Mouse (Mus musculus) heart, postnatal 36 days (tissue): ENCODE data around the gene Nfia. TPM values are rescaled to one million over a fixed set of nuclear protein-coding genes. Genes with fewer than 3 reads are reported as not detected.

ENCODE experiments used
- DNase-seq, 2 experiments: peaks; one replicate each; pipeline ENCODE4 v3.0.0; 2021 to 2022
- intact Hi-C: fragments of 180-260 bp; cut with DNase I; formaldehyde crosslinking; loops from one replicate; pipeline ENCODE4 v1.15.1; 2025
- total RNA-seq, 2 experiments: library from RNA; stranded (reverse); gene quantifications; 2 replicates each; pipeline ENCODE4 v1.2.3; 2021

Nfia gene
- total RNA-seq, 2 experiments from 2014 or later = 128 to 149 TPM

DNA sequence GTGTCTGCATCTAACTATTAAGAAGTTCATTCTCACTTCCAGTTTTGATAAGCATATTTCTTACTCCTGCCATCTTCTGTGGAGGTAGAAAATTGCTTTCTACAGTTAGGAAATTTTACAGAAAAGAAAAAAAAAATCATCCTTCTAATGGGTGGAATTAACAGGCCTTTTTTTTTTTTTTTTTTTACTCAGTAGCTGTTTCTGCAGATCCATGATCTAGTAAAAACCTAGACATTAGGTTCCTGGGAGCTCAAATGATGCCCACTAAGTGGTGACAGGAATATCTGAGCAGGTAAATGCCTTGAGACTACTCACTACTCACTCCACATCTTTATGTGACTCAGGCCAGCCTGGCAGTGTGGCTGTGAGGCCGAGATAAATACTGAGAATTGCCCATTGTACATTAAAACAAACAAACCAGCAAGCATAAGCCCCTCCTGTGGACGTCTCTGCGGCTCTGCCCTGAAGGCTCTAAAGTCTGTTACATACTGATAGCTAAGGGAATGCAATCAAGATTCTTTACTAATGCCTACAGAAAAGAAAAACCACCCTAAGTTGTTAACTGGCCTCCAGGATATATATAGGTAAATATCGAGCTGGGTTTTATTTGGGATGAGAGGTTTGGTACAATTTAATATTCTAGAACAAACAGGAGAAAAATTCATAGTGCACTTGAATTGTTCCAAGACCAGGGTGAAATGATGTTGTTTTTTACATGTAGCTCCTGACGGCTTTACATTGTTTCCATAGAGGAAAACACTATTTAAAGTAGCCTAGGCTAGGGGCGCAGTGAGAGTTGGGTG lies 57.7 kb downstream of the Nfia start:
- intact Hi-C loops = no loop called here
- DNase-seq = no peak

DNA sequence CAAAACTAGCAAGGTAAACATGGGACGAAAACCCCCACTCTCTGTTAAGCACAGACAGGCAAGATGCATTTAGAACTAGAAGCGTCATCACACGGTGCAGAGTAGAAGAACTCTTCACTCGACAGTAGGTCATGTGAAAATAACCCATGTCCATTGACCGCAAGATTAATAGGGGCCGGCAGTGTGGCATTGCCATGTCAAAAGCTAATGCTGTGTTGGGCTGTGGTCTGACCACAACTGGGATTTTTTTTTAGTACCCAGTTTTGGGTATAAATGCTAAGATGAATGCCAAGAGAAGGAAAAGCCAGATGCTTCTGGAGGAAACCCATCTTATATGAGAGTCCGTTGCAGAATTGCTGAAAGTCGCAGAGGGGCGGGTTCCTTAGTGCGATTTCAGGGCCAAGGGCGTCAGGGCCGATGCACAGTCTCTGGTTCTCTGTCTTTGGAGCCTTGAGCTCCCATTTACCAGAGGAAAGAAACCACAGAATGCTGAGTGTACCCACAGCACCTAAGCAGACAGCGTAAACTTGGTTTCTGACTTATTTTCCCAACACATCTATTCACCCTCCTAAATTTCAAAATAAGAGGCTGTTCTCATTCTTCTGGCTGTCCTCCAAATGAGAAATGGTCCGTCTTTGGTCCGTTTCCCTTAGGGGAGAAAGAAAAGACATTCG lies 58.5 kb downstream of the Nfia start:
- intact Hi-C loops = no loop called here
- DNase-seq = no peak

DNA sequence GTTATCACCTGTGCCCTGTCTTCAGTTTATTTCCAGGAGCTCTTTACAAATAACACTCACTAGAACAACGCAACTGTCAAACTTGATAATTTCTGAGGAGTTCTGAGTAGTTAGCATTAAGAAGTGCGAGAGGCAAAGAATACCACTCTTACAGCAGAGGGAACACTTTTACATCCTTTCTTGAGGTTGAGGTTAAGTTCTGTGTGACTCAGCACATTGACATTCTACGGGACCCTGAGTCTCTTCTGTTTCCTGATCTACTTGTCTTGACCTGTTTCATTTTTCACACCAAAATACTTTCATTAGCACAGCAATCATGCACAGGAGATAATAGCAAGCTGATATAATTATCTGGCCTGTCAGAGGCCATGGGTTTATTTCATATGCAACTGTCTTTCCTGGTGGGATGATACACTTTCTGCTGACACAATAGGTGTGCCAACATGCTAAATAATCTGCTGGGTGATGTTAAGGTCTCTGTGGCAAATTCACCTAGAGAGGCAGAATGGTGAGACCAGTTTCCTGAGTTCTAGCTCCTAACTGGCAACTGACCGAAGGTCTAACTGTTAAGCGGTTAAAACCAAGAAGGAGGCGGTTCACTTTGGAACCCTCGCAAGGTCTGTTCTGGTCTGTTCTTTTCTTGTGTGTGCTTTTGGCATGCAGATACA lies 59.2 kb downstream of the Nfia start:
- intact Hi-C loops = no loop called here

DNA sequence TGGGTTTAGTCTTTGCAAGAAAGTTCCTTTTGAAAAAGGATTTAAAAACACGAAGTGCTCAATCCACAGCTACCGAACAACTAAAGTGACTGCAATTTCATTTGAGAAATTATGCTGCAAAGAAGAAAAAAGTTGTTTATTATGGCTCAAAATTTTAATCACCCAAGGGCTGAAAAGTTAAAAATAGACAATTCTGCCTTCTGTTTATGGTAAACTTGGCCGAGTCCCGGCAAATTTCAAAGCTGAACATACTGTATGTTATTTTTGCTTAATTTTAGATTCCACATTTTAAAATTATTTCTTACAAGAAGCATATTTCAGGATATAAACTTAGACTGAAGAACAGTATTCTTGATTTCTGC lies 59.7 kb downstream of the Nfia start:
- DNase-seq = no peak

More for the DNA sequence above, 59.2 kb downstream of the Nfia start:
- DNase-seq = no peak

DNA sequence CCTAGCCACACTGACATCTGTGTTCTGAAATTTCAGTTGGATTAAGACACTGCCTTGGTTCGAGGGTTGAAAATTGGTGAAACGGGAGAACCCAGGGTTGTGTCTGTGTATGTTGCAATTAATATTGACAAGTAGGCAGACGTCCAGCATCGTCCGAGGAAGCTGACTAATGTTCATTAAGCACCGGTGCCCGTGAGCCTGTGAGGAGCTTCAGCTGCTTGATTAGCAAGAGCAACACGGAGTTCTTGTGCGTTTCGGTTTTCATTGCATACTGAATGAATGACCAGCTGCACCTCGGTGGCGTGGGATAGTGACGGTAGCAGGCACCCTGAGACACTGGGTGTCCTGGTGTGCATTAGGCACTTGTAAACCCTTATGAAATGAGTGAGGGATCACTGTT lies 64.3 kb downstream of the Nfia start:
- intact Hi-C loops = no loop called here
- DNase-seq = no peak

More for the DNA sequence above, 59.7 kb downstream of the Nfia start:
- intact Hi-C loops = no loop called here

DNA sequence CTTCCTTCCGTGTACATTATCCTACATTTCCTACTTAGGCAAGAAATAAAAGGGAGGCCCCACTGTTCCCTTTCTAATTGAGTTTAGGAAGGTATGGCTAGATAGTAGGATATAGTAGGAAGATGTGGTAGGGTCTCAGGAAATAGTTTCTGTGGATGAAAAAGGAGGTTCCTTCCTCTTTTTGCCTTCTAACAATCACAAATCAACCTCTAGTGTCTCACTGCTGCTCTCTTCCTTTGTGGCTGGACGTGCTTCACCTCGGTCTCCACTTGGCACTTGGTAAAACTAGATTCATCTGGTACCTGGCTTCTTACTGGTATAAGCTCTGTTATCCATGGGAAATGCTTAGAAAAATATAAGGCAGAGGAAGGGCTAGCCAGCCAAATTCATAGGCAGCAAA lies 65.2 kb downstream of the Nfia start:
- DNase-seq = no peak
- intact Hi-C loops = no loop called here

DNA sequence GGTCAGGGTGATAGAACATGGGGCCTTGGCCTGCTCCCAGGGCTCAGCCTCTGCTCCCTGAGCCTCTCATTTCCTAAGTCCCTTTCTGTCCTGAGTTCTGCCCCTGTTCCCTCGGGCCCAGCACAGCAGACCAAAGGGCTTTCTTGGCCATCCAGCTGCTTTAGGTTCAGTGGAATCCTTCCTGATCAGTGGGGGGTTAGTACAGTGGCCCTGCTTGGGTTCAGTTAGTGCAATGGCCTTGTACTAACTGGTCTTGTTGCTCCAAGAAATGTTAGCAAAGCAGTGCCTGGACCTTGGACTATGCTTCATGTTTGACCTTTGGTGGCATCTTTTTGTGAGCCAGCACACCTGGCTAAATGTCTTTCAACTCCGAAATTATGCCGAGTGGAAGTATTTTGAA lies 66.1 kb downstream of the Nfia start:
- no peak for DNase-seq
- intact Hi-C loops = no loop called here

DNA sequence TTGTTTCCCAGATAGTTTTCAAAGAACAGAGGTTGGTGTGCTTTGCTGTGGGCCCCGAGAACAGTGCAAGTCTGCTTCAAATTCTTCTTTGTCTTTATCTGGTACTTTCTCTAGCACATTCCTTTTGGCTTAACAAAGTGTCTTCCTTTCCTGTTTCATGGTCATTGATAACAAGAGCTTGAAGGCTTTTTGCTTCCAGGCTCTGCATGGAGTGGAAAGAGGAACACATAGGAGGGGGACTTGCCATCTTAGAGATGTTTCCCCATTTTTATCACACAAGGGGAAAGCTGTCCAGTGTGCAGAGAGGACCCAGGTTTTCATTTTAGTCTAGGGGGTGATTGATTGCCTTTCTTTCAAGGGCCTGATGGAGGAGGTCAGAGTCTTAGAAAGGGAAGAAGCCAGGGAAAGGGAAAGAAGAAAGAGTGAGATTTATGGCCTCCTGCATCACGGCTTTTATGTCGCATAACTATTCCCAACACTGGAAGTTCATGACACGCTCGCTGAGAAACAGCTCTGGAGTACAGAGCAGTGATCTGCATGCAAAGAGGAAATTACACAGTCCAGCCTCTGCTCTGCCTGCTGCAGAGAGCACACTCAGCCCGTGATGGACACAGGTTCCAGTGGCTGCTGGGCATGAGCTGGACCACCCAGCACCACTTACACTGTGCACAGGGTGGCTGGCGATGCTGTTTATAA lies 67.0 kb downstream of the Nfia start:
- intact Hi-C loops = no loop called here
- no peak for DNase-seq

DNA sequence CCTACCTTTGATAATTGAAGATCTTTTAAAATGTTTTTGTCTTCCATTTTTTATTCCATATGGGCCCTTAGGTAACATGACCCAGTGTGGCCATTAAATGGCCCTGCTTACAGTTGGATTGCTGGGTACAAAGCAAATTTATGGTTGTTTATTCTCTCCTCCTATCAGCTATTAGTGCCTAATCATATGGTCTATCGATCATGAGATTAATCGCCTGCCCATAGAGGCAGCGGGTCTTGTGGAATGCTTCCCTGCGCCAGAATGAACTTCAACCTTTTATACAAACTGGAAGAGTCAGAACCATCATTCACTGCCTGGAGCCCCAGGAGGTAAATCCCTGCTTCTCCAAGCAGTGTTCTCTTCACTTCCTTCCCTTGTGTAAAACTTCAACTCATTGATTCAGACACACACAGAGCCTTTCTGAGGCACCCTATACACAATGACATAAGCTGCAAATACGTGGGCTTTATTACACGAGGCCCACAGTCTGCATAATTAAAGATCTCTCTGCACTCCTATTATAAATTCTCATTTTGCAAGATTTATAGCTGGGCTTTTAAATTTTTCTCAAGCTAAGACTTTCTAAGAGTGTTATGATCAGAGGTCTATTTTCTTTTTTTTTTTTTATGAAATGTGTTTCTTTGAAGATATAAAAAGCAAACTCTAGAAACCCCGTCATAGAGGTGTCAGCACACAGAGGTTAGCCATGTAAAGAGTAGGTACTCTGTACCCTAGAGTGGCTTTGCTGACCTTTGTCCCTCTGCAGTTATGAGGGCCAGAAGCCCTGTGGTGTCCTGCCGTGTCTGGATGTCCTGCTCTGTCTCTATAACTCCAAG lies 67.9 kb downstream of the Nfia start:
- no peak for DNase-seq
- intact Hi-C loops = no loop called here

DNA sequence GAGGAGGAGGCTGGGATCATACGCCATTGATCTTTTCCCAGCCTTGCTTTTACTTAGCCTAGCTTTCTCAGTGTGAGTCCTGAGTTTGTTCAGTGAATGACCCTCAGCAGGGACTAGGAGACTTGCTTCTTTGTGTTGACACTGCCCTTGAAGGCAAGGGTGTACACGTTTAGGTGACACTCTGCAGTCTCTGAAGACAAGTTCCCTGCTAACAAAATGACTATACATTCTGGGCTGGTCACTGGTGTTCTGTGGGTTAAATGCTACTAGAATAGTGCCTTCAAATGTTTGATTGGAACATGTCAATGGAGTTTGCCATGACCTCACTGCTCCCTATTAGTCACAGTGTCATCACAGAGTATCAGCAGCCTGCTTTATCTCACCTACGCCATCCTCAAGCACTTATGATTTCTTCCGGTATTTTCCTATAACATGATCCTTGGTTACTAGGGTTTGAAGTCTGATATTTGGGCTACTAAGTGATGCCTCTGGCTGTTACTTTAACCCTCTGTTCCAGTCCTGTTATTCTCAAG lies 68.6 kb downstream of the Nfia start:
- intact Hi-C loops = no loop called here
- DNase-seq = no peak

DNA sequence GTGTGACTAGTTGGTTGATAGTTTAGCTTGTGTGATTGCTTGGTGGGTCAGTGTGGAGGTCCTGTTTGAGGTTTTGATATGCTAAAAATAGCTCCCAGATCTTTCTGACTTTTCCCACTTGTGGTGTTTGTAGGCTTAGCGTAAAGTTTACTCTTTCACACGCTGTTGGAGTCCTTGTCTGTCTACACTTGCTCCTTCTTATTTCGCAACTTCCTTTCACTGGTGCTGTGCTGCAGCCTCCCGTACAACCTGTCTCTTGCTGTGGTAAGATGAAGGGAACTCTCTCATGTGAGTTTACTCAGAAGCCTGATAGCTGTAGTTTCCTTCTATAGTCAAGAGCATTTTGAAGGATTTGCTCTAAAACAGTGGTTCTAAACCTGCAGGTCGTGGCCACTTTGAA lies 69.2 kb downstream of the Nfia start:
- intact Hi-C loops = no loop called here
- DNase-seq = no peak

DNA sequence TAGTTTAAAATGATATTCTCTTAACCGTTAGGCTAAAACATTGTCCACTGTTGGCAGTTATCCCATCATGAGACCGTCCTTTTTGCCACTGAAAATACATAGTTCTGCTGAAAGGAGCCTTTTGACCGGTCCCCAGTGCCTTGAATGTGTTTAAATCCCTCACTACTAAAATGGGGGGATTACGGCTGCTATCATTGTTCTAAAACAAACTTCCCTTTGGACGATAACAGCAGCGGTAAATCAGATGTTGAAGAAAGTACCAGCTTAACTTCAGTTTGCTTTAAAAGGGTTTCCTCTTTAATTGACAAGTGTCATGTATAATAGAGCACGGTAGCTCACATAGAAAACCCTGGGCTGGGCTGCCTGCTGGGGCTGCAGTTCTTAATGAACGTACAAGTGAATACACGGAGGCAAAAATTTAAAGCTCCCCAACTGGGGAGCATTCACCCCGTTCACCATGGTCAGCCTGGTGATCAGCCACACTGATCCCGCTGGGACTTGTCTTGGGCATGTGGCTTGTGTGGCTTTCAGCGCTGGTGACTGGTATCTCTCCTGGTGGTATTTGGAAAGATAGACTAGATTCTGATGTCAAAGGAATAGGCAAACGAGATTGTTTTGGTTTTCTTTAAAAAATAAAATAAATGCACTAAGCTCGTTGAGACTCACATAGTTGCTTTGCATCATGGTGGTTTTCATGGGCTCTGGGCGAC lies 71.6 kb downstream of the Nfia start:
- DNase-seq = no peak
- intact Hi-C loops = no loop called here

DNA sequence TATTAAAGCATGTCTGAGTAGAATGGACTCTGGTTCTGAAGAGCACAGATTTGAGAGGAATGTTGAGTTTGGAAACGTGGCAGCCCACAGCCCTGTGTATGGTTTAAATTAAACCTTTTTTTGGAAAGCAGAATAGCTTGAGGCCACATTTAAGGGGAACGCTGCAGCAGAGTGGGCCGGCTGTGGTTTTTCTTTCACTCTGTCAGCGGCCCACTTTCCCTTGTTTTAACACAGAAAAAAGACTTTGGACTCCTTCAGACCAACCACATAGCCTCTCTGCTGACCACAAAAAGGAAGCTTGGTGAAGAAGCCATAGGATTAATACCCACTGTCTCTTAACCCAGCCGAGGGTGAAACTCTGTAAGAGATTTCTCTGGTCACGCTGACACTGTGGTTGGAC lies 72.4 kb downstream of the Nfia start:
- intact Hi-C loops = no loop called here
- DNase-seq = no peak

DNA sequence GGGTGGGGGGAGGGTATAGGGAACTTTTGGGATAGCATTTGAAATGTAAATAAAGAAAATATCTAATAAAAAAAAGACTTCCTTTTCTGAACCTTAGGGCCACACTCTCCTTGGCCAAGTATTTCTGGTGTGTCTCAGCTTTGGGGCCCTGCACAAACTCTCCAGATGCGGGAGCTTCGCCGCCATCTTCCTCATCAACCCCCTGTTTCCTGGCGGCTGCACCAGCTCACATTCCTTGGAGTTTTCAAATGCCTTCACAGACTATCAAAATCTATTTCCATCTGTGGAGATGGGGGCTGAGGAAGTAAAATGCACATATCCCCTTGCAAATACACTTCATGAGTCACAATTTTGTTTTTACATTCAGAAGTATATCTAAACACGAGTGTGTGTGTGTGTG lies 75.1 kb downstream of the Nfia start:
- intact Hi-C loops = no loop called here
- DNase-seq = no peak

DNA sequence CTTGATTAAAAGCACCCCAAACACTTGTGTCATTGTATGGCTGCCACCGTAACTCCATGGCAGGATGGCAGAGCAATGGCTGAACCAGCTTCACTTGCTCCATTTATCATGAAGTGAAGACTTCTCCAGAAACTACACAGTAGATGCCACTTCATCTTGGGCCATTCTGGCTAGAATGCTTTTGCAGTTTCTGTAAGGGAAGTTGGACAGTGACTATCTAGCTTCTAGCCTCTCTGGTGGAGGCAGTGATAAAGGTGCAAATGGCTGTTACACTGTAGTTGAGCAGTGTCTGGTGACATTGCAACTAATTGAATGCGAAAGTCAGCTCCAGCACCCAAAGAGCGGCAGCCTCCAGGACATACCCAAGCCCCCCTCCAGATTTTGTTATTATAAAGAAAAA lies 78.5 kb downstream of the Nfia start:
- intact Hi-C loops = loop anchor here (5.0 kb wide), 1 partner anchor 54 kb away; no protein-coding TSS in a partner anchor
- no peak for DNase-seq

DNA sequence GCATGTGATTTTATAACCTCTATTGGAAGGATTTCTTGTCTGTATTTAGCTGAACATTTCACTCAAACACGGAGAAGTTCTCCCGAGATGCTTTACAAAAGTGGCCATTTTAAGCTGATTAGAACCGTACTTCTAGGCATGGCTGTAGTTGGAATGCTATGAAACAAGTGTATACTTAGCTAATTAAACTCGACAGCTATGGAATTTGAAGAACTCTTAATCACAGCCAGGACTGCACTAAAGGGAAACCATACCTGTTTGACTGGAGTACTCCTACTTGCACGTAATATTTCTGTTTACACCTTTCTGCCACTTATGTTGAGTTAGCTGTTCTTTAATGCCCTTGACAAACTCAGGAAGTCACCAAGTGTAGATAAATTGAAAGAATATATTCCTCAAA lies 79.2 kb downstream of the Nfia start:
- intact Hi-C loops = loop anchor here (5.0 kb wide), 1 partner anchor 54 kb away; no protein-coding TSS in a partner anchor

DNA sequence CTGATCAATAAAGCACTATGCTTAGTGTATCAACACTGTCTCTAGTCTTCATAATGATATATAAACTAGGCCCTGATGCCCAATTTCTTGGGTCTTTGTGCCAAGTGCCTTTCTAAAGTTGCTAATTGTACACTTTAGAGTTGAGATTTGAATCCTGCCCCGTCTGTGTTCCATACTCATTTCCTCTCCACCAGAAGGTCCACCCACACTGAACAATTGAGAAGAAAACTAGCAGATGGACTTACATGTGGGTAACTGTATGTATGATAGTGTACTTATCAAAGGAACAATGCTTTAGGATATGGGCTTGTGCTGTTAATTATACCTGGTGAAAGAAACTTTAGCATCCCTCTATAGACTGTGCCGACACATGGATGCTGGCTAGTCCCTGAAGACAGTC lies 80.1 kb downstream of the Nfia start:
- DNase-seq = no peak
- intact Hi-C loops = loop anchor here (5.0 kb wide), 1 partner anchor 55 kb away; no protein-coding TSS in a partner anchor

More for the DNA sequence above, 79.2 kb downstream of the Nfia start:
- DNase-seq = no peak

DNA sequence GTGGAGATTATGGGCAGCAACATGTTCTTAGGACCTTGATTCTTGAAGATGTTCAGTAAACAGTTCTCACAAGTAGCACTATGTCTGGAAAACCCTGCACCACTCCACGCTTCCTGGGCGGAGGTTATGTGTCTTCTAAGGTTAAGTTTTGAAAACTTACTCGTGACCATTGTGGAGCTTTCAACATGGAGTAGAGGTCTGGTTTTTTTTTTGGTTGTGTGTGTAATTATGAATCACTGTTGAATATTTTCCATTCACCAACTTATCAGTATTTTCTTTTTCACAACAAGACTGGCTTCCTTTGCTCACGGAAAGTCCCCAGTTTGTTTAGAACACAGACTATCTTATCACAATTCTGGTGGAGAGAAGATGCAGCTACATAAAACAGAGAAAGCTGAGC lies 82.2 kb downstream of the Nfia start:
- DNase-seq = no peak
- intact Hi-C loops = loop anchor here (5.0 kb wide), 1 partner anchor 57 kb away; no protein-coding TSS in a partner anchor

DNA sequence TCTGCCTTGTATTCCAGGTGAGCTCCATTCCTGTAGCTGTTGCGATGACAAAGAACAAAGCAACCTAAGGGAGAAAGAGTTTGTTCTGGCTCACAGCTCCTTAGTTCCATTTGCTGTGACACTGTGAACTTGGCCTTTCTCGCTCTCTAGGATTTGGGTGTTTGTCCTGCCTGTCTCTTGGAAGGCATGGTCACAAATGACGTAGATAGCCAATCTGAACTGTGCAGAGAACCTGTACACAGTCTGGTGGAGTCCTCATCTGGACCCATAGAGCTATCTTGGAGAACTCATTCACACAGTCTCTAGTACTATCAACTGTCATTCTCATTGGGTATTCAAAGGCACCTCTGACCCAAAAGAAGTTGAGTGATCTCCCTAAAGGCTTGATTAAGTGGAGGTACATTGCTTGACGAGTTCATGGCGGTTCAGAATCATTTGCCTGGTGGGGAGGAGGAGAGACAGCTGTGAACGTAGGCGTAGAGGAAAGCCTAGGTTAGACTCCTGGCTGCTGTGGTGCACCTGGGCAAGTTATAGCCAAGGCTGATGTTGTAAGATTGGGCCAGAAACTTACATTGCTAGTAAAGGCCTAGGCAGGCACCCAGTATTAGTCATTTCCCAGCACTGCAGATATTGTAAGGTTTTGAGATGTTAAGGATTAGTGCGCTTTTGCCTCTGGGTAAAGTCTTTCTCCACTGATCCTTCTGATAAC lies 83.3 kb downstream of the Nfia start:
- intact Hi-C loops = no loop called here
- DNase-seq = no peak
